In the genomic region with DNA sequence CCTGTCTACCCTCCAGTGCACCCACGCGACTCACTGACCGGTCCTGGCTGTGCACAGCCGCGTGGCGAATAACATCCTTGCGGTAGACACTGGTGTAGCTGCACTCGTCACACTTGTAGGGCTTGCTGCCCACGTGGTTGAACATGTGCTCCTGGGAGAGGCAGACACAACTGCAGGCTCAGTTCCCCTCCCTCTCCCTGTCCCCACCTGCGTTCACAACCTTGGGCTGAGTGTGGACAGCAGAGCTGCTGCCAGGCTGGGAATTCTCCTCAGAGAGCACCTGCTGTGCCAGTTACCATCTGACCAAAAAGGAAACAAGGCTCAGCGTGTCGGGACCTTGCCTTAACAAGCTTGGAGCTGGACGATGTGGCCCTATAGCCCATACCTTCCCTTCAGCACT, we compare ENCODE assay signal across 31 mouse cellular contexts. TPM values are rescaled to one million over a fixed set of nuclear protein-coding genes. Genes with fewer than 3 reads are reported as not detected.
DNase-seq lines count a peak whose midpoint lies in the region; ATAC-seq lines count a peak whose summit lies in the region.
"Had no signal": no experiment of that assay in that cellular context is flagged by ENCODE, and none has a peak within 500 bp of the region (broad histone marks: within the 10 kb centered on the region; RNA-seq: fewer than 3 reads in every experiment).

No protein-coding gene starts in this region.

- no peak overlapping the region for H3K4me2 ChIP-seq in liver, embryonic 12.5 days
- H3K4me2 ChIP-seq in liver, embryonic 11.5 days = no peak overlapping the region
- no peak overlapping the region for H3K4me2 ChIP-seq in intestine, embryonic 16.5 days (ENCODE audit: low read depth, low read length)
- H3K4me2 ChIP-seq: heart, embryonic 15.5 days; hindbrain, embryonic 14.5 days; liver, embryonic 15.5 days; lung, embryonic 14.5 days; neural tube, embryonic 15.5 days; stomach, embryonic 15.5 days had no signal

- H3K9ac ChIP-seq in liver, embryonic 12.5 days = no peak overlapping the region
- no peak overlapping the region for H3K9ac ChIP-seq in liver, embryonic 11.5 days (ENCODE audit: low read depth, low read length)
- no peak overlapping the region for H3K9ac ChIP-seq in intestine, embryonic 16.5 days (ENCODE audit: low read depth, low read length)
- H3K9ac ChIP-seq: heart, embryonic 15.5 days; hindbrain, embryonic 14.5 days; liver, embryonic 15.5 days; lung, embryonic 14.5 days; neural tube, embryonic 15.5 days; stomach, embryonic 15.5 days had no signal

- H3K4me3 ChIP-seq in liver, embryonic 12.5 days = no peak overlapping the region
- H3K4me3 ChIP-seq in liver, embryonic 11.5 days (ENCODE audit: low read depth, low read length) = no peak overlapping the region
- H3K4me3 ChIP-seq in intestine, embryonic 16.5 days (ENCODE audit: low read length) = no peak overlapping the region
- no peak overlapping the region for H3K4me3 ChIP-seq in midbrain, embryonic 10.5 days
- H3K4me3 ChIP-seq: erythroblast, embryonic 14.5 days; heart, embryonic 10.5 days; heart, embryonic 15.5 days; liver, embryonic 15.5 days; neural tube, embryonic 15.5 days; stomach, embryonic 15.5 days had no signal

- WGBS in liver, embryonic 12.5 days (ENCODE audit: insufficient replicate concordance) = 84% methylated on average over 13 of the region's 13 CpGs
- 92% methylated on average over 13 of the region's 13 CpGs for WGBS in liver, embryonic 11.5 days
- 89% methylated on average over 13 of the region's 13 CpGs for WGBS in intestine, embryonic 16.5 days
- 91% methylated on average over 13 of the region's 13 CpGs for WGBS in midbrain, embryonic 10.5 days

- peaks cover 5% of the 10 kb centered on the region for H3K9me3 ChIP-seq in liver, embryonic 12.5 days (replicated peaks)
- H3K9me3 ChIP-seq in liver, embryonic 11.5 days (ENCODE audit: control insufficient read depth, low read length) = peaks cover 4% of the 10 kb centered on the region
- peaks cover 5% of the 10 kb centered on the region for H3K9me3 ChIP-seq in intestine, embryonic 16.5 days (ENCODE audit: control insufficient read depth, low read length)
- H3K9me3 ChIP-seq in midbrain, embryonic 10.5 days (replicated peaks) = peaks cover 8% of the 10 kb centered on the region
- H3K9me3 ChIP-seq: neural tube, embryonic 15.5 days; stomach, embryonic 15.5 days had no signal

- DNase-seq in cerebellum, adult 18-20 months = peak; percentile 48 to 61
- DNase-seq in cerebellum, postnatal 10 days = no peak
- DNase-seq in heart, adult 11 months = peak; percentile 93
- no peak for DNase-seq in heart, postnatal 10 days
- DNase-seq in liver, embryonic 11.5 days (ENCODE audit: low spot score) = no peak
- no peak for DNase-seq in midbrain, embryonic 10.5 days (ENCODE audit: low spot score)
- DNase-seq: adrenal gland, postnatal 14 days; heart, postnatal 36 days; kidney, adult 8-10 months; kidney, postnatal 4 days; lung, embryonic 14.5 days; lung, postnatal 36 days; midbrain, embryonic 14.5 days; retina, postnatal 1 day; right cerebral cortex, postnatal 14 days; thymus, adult 18-20 months; thymus, postnatal 25 days had no signal

- 0 out of 2 replicates have a peak, but pooled peaks have one; percentile 2 for ATAC-seq in liver, embryonic 12.5 days
- no peak for ATAC-seq in liver, embryonic 11.5 days (replicated peaks; ENCODE audit: low FRiP score)
- ATAC-seq in intestine, embryonic 16.5 days = peak; percentile 29; the same call in 1 of the 2 replicates
- ATAC-seq: forebrain, embryonic 16.5 days; inflammation-experienced regulatory T-cells, adult 6 months; Patski had no signal

- no peaks in the 10 kb centered on the region for H3K27me3 ChIP-seq in liver, embryonic 12.5 days (replicated peaks)
- no peaks in the 10 kb centered on the region for H3K27me3 ChIP-seq in liver, embryonic 11.5 days (replicated peaks; ENCODE audit: control insufficient read depth, insufficient read depth, low read length)
- H3K27me3 ChIP-seq in intestine, embryonic 16.5 days (replicated peaks; ENCODE audit: control insufficient read depth, insufficient read depth, low read length) = no peaks in the 10 kb centered on the region
- H3K27me3 ChIP-seq in midbrain, embryonic 10.5 days (ENCODE audit: low read depth, poor library complexity, severe bottlenecking) = no peaks in the 10 kb centered on the region
- H3K27me3 ChIP-seq: heart, embryonic 15.5 days; liver, embryonic 15.5 days; neural tube, embryonic 15.5 days; Patski; stomach, embryonic 15.5 days had no signal

- intact Hi-C loops in heart, postnatal 10 days (cut with DNase I) = loop anchor here (2.0 kb wide), 1 partner anchor 19 kb away; no protein-coding TSS in a partner anchor

- peaks cover 12% of the 10 kb centered on the region for H3K4me1 ChIP-seq in liver, embryonic 12.5 days
- no peaks in the 10 kb centered on the region for H3K4me1 ChIP-seq in liver, embryonic 11.5 days (replicated peaks; ENCODE audit: control insufficient read depth, insufficient read depth, low read length)
- no peaks in the 10 kb centered on the region for H3K4me1 ChIP-seq in intestine, embryonic 16.5 days (ENCODE audit: control insufficient read depth, insufficient read depth, low read length)
- peaks cover 8% of the 10 kb centered on the region; the same call in 1 of the 2 replicates for H3K4me1 ChIP-seq in midbrain, embryonic 10.5 days
- H3K4me1 ChIP-seq: heart, embryonic 10.5 days; heart, embryonic 15.5 days; liver, embryonic 15.5 days; neural tube, embryonic 15.5 days; stomach, embryonic 15.5 days had no signal

- no peak overlapping the region for H3K27ac ChIP-seq in liver, embryonic 12.5 days
- no peak overlapping the region for H3K27ac ChIP-seq in liver, embryonic 11.5 days (ENCODE audit: low read depth, low read length)
- H3K27ac ChIP-seq in intestine, embryonic 16.5 days (ENCODE audit: low read length) = no peak overlapping the region
- no peak overlapping the region for H3K27ac ChIP-seq in midbrain, embryonic 10.5 days (replicated peaks)
- H3K27ac ChIP-seq: heart, embryonic 10.5 days; heart, embryonic 15.5 days; hindbrain, embryonic 14.5 days; kidney, postnatal 0 days; liver, embryonic 15.5 days; neural tube, embryonic 15.5 days; stomach, embryonic 15.5 days had no signal

- peaks cover 100% of the 10 kb centered on the region for H3K36me3 ChIP-seq in liver, embryonic 12.5 days
- peaks cover 82% of the 10 kb centered on the region for H3K36me3 ChIP-seq in liver, embryonic 11.5 days (ENCODE audit: control insufficient read depth, insufficient read depth, low read length)
- H3K36me3 ChIP-seq in intestine, embryonic 16.5 days (ENCODE audit: control insufficient read depth, insufficient read depth, low read length) = peaks cover 45% of the 10 kb centered on the region
- peaks cover 100% of the 10 kb centered on the region for H3K36me3 ChIP-seq in midbrain, embryonic 10.5 days

RNA-seq across cellular contexts. Expression of gene Zfp335, which starts 10.2 kb away (rescaled TPM):
- 10 to 100 TPM; 11.5 to 12.2 TPM for total RNA-seq in heart, postnatal 10 days (2021)
- 10.5 and 11.2 TPM in 2 replicates for polyA plus RNA-seq in liver, embryonic 12.5 days (2016; fragmentation: Nextera tagmentation; extraction: Ambion mirVana)
- 15.0 TPM in 2 replicates for polyA plus RNA-seq in liver, embryonic 11.5 days (2014; fragmentation: Nextera tagmentation; extraction: Ambion mirVana)
- 9.6 and 10.5 TPM in 2 replicates for polyA plus RNA-seq in intestine, embryonic 16.5 days (2015; fragmentation: Nextera tagmentation; extraction: Ambion mirVana)
- polyA plus RNA-seq in midbrain, embryonic 10.5 days (2016; fragmentation: Nextera tagmentation; extraction: Ambion mirVana) = 14.1 and 17.1 TPM in 2 replicates

RNA-seq across cellular contexts. Expression of gene Pcif1, which starts 22.3 kb away (rescaled TPM):
- total RNA-seq in heart, postnatal 10 days (2021) = 10 to 100 TPM; 42.2 to 45.1 TPM
- 48.6 and 51.5 TPM in 2 replicates for polyA plus RNA-seq in liver, embryonic 12.5 days (2016; fragmentation: Nextera tagmentation; extraction: Ambion mirVana)
- polyA plus RNA-seq in liver, embryonic 11.5 days (2014; fragmentation: Nextera tagmentation; extraction: Ambion mirVana) = 63.9 and 67.5 TPM in 2 replicates
- 57.9 and 64.0 TPM in 2 replicates for polyA plus RNA-seq in intestine, embryonic 16.5 days (2015; fragmentation: Nextera tagmentation; extraction: Ambion mirVana)
- 73.8 and 93.8 TPM in 2 replicates for polyA plus RNA-seq in midbrain, embryonic 10.5 days (2016; fragmentation: Nextera tagmentation; extraction: Ambion mirVana)

RNA-seq across cellular contexts. Expression of gene Mmp9, which starts 39.2 kb away (rescaled TPM):
- under 1 TPM; 0.47 to 0.89 TPM for total RNA-seq in heart, postnatal 10 days (2021)
- 1.9 TPM in 2 replicates for polyA plus RNA-seq in liver, embryonic 12.5 days (2016; fragmentation: Nextera tagmentation; extraction: Ambion mirVana)
- polyA plus RNA-seq in liver, embryonic 11.5 days (2014; fragmentation: Nextera tagmentation; extraction: Ambion mirVana) = 0.66 and 1.9 TPM in 2 replicates
- 7.6 and 9.3 TPM in 2 replicates for polyA plus RNA-seq in intestine, embryonic 16.5 days (2015; fragmentation: Nextera tagmentation; extraction: Ambion mirVana)
- polyA plus RNA-seq in midbrain, embryonic 10.5 days (2016; fragmentation: Nextera tagmentation; extraction: Ambion mirVana) = 0.39 and 0.97 TPM in 2 replicates
- polyA plus RNA-seq: erythroblast, embryonic 14.5 days had no signal

RNA-seq across cellular contexts. Expression of gene Pltp, which starts 43.9 kb away (rescaled TPM):
- total RNA-seq in heart, postnatal 10 days (2021) = 10 to 100 TPM; 39.1 to 40.9 TPM
- 8.4 and 8.7 TPM in 2 replicates for polyA plus RNA-seq in liver, embryonic 12.5 days (2016; fragmentation: Nextera tagmentation; extraction: Ambion mirVana)
- polyA plus RNA-seq in liver, embryonic 11.5 days (2014; fragmentation: Nextera tagmentation; extraction: Ambion mirVana) = 9.9 and 10.7 TPM in 2 replicates
- 31.4 and 31.5 TPM in 2 replicates for polyA plus RNA-seq in intestine, embryonic 16.5 days (2015; fragmentation: Nextera tagmentation; extraction: Ambion mirVana)
- 67.9 and 86.2 TPM in 2 replicates for polyA plus RNA-seq in midbrain, embryonic 10.5 days (2016; fragmentation: Nextera tagmentation; extraction: Ambion mirVana)
- total RNA-seq: megakaryocyte-erythroid progenitor cell, adult 5-6 weeks had no signal

RNA-seq across cellular contexts. Expression of gene Slc12a5, which starts 59.2 kb away (rescaled TPM):
- under 1 TPM; 0.72 to 0.79 TPM for total RNA-seq in heart, postnatal 10 days (2021)
- 0.50 and 0.63 TPM in 2 replicates for polyA plus RNA-seq in liver, embryonic 12.5 days (2016; fragmentation: Nextera tagmentation; extraction: Ambion mirVana)
- 0.55 and 0.70 TPM in 2 replicates for polyA plus RNA-seq in liver, embryonic 11.5 days (2014; fragmentation: Nextera tagmentation; extraction: Ambion mirVana)
- polyA plus RNA-seq in intestine, embryonic 16.5 days (2015; fragmentation: Nextera tagmentation; extraction: Ambion mirVana) = 0.23 and 0.32 TPM in 2 replicates
- polyA plus RNA-seq in midbrain, embryonic 10.5 days (2016; fragmentation: Nextera tagmentation; extraction: Ambion mirVana) = 0.99 and 2.1 TPM in 2 replicates
- polyA plus RNA-seq: erythroblast, embryonic 14.5 days had no signal

Comparison
In these comparisons a context has a peak if more than half of its experiments do, and no peak if none do; other contexts are left out.
1. DNase-seq: peak in cerebellum, adult 18-20 months (2 of 2) and heart, adult 11 months (single experiment); none in cerebellum, postnatal 10 days (0 of 2), heart, postnatal 10 days (0 of 2), liver, embryonic 11.5 days (single experiment) and midbrain, embryonic 10.5 days (single experiment).